Comparison of ENCODE assay signal across 13 mouse cellular contexts in genomic region chr14:117813473-117813872, GRCm38 (mm10).
A peak's percentile ranks its signal among the peaks of the same experiment; 100 is the strongest.
DNase-seq lines count a peak whose midpoint lies in the region; ATAC-seq and TF ChIP-seq lines count a peak whose summit lies in the region.
"Had no signal": no experiment of that assay in that cellular context is flagged by ENCODE, and none has a peak within 500 bp of the region (broad histone marks: within the 10 kb centered on the region; RNA-seq: fewer than 3 reads in every experiment).

No protein-coding gene starts in this region.

- H3K36me3 ChIP-seq in forebrain, embryonic 15.5 days = no peaks in the 10 kb centered on the region
- H3K36me3 ChIP-seq in forebrain, embryonic 12.5 days (replicated peaks) = no peaks in the 10 kb centered on the region
- H3K36me3 ChIP-seq in CH12.LX (replicated peaks in 1 of 2; ENCODE audit: control insufficient read depth in 1 of 2, insufficient read depth in 1 of 2, low read length in 1 of 2) = no peaks in the 10 kb centered on the region
- H3K36me3 ChIP-seq in limb, embryonic 15.5 days = no peaks in the 10 kb centered on the region
- H3K36me3 ChIP-seq: hindbrain, embryonic 10.5 days; midbrain, embryonic 13.5 days; neural tube, embryonic 15.5 days had no signal

- H3K4me1 ChIP-seq in forebrain, embryonic 15.5 days = peaks cover 28% of the 10 kb centered on the region
- peaks cover 19% of the 10 kb centered on the region for H3K4me1 ChIP-seq in forebrain, embryonic 12.5 days
- H3K4me1 ChIP-seq in CH12.LX (ENCODE audit: control insufficient read depth in 1 of 2, insufficient read depth in 2 of 2) = peaks cover 14 to 39% of the 10 kb centered on the region in 2 experiments
- H3K4me1 ChIP-seq in limb, embryonic 15.5 days = peaks cover 3% of the 10 kb centered on the region; the same call in 1 of the 2 replicates
- H3K4me1 ChIP-seq in cerebellum, adult 2 months (ENCODE audit: control insufficient read depth, insufficient read depth, low read length) = no peaks in the 10 kb centered on the region
- H3K4me1 ChIP-seq: hindbrain, embryonic 10.5 days had no signal

- TF ChIP-seq POLR2A in CH12.LX (IDR thresholded peaks at IDR 0.05; ENCODE audit: low read depth, low read length) = no peak
- no peak for TF ChIP-seq POLR2A in cerebellum, adult 2 months (IDR thresholded peaks at IDR 0.05; ENCODE audit: borderline replicate concordance, insufficient read depth, low read length)

- peak; percentile 13 for TF ChIP-seq RAD21 in CH12.LX (IDR thresholded peaks at IDR 0.05; ENCODE audit: low read depth, low read length)

- dilution Hi-C loops in CH12.LX (cut with MboI; ENCODE audit: extremely low pct_ligation_motif_present, extremely low pct_unique_long_range_greater_than_20kb, low sequenced_read_pairs) = no loop called here

- peak; percentile 94 for TF ChIP-seq EP300 in CH12.LX (IDR thresholded peaks at IDR 0.05; ENCODE audit: low read length)

- H3K79me2 ChIP-seq in CH12.LX (replicated peaks; ENCODE audit: control insufficient read depth, extremely low read depth, insufficient read depth, poor library complexity, severe bottlenecking) = no peaks in the 10 kb centered on the region

- no peak for TF ChIP-seq CTCF in CH12.LX (conservative IDR thresholded peaks at IDR 0.05 in 1 of 2, IDR thresholded peaks at IDR 0.05 in 1 of 2; ENCODE audit: low read depth in 2 of 2, low read length in 2 of 2)
- no peak for TF ChIP-seq CTCF in cerebellum, adult 2 months (IDR thresholded peaks at IDR 0.05; ENCODE audit: borderline replicate concordance, insufficient read depth, low read depth, low read length)

- H3K4me3 ChIP-seq in forebrain, embryonic 15.5 days = no peak overlapping the region
- H3K4me3 ChIP-seq in forebrain, embryonic 12.5 days (replicated peaks) = no peak overlapping the region
- no peak overlapping the region for H3K4me3 ChIP-seq in CH12.LX (replicated peaks in 1 of 3; ENCODE audit: low read depth in 2 of 3, low read length in 2 of 3, poor library complexity in 1 of 3)
- H3K4me3 ChIP-seq in limb, embryonic 15.5 days = no peak overlapping the region
- H3K4me3 ChIP-seq in cerebellum, adult 2 months (replicated peaks; ENCODE audit: insufficient read depth, low read depth, low read length) = no peak overlapping the region
- H3K4me3 ChIP-seq: hindbrain, embryonic 10.5 days; midbrain, embryonic 13.5 days; neural tube, embryonic 15.5 days had no signal

- no peak overlapping the region for H3K27ac ChIP-seq in forebrain, embryonic 15.5 days (replicated peaks)
- H3K27ac ChIP-seq in forebrain, embryonic 12.5 days = no peak overlapping the region
- H3K27ac ChIP-seq in CH12.LX (ENCODE audit: insufficient read depth, low read depth) = no peak overlapping the region
- peak overlapping the region; percentile 27; the same call in 1 of the 2 replicates for H3K27ac ChIP-seq in limb, embryonic 15.5 days
- H3K27ac ChIP-seq in cerebellum, adult 2 months (ENCODE audit: insufficient read depth, low read length) = no peak overlapping the region
- H3K27ac ChIP-seq: hindbrain, embryonic 10.5 days; midbrain, embryonic 13.5 days; neural tube, embryonic 15.5 days had no signal

- ATAC-seq in forebrain, embryonic 15.5 days (replicated peaks) = peak; percentile 76
- ATAC-seq in forebrain, embryonic 12.5 days (ENCODE audit: low FRiP score) = no peak
- ATAC-seq in limb, embryonic 15.5 days (ENCODE audit: insufficient number of reproducible peaks, low FRiP score, low TSS enrichment, low read depth) = peak; percentile 69
- no peak for ATAC-seq in CD4-positive, CD25-positive, alpha-beta regulatory T cell, adult 4 months
- ATAC-seq: midbrain, embryonic 13.5 days had no signal

- DNase-seq in CH12.LX (ENCODE audit: extremely low read depth) = peak; percentile 69
- peak; percentile 39 to 75 for DNase-seq in layer of hippocampus, adult 18-20 months (ENCODE audit: low spot score in 2 of 2)
- DNase-seq in cerebellum, adult 2 months = no peak
- no peak for DNase-seq in gastrocnemius, adult 18-20 months (ENCODE audit: low spot score)
- DNase-seq: kidney, adult 8-10 months had no signal

- H3K4me2 ChIP-seq in forebrain, embryonic 15.5 days (replicated peaks) = no peak overlapping the region
- no peak overlapping the region for H3K4me2 ChIP-seq in forebrain, embryonic 12.5 days
- H3K4me2 ChIP-seq in CH12.LX (ENCODE audit: insufficient read depth, low read depth, poor library complexity, severe bottlenecking) = peak overlapping the region; percentile 93
- H3K4me2 ChIP-seq in limb, embryonic 15.5 days = no peak overlapping the region
- H3K4me2 ChIP-seq: liver, embryonic 11.5 days; midbrain, embryonic 13.5 days; neural tube, embryonic 15.5 days had no signal

- H3K27me3 ChIP-seq in forebrain, embryonic 15.5 days = no peaks in the 10 kb centered on the region
- H3K27me3 ChIP-seq in forebrain, embryonic 12.5 days = 0 out of 2 replicates have a peak, but pooled peaks cover 4% of the 10 kb centered on the region
- no peaks in the 10 kb centered on the region for H3K27me3 ChIP-seq in CH12.LX (replicated peaks)
- no peaks in the 10 kb centered on the region for H3K27me3 ChIP-seq in limb, embryonic 15.5 days
- H3K27me3 ChIP-seq in cerebellum, adult 2 months (ENCODE audit: control insufficient read depth, insufficient read depth, low read length) = no peaks in the 10 kb centered on the region
- H3K27me3 ChIP-seq: midbrain, embryonic 13.5 days; neural tube, embryonic 15.5 days had no signal

- H3K9me3 ChIP-seq in forebrain, embryonic 15.5 days = no peaks in the 10 kb centered on the region
- no peaks in the 10 kb centered on the region for H3K9me3 ChIP-seq in forebrain, embryonic 12.5 days
- H3K9me3 ChIP-seq in CH12.LX (replicated peaks; ENCODE audit: low read length) = no peaks in the 10 kb centered on the region
- no peaks in the 10 kb centered on the region for H3K9me3 ChIP-seq in limb, embryonic 15.5 days
- H3K9me3 ChIP-seq: hindbrain, embryonic 10.5 days; midbrain, embryonic 13.5 days; neural tube, embryonic 15.5 days had no signal

- in situ Hi-C loops in CH12.LX (cut with MboI; ENCODE audit: low pct_ligation_motif_present, low pct_unique_long_range_greater_than_20kb, low sequenced_read_pairs) = no loop called here

- H3K9ac ChIP-seq in forebrain, embryonic 15.5 days (replicated peaks) = no peak overlapping the region
- no peak overlapping the region for H3K9ac ChIP-seq in forebrain, embryonic 12.5 days
- H3K9ac ChIP-seq in CH12.LX (ENCODE audit: insufficient read depth, low read depth) = no peak overlapping the region
- no peak overlapping the region for H3K9ac ChIP-seq in limb, embryonic 15.5 days
- H3K9ac ChIP-seq: midbrain, embryonic 13.5 days; neural tube, embryonic 15.5 days had no signal

- 31% methylated on average over 3 of the region's 3 CpGs for WGBS in forebrain, embryonic 15.5 days
- 71% methylated on average over 3 of the region's 3 CpGs for WGBS in forebrain, embryonic 12.5 days
- WGBS in limb, embryonic 15.5 days = 61% methylated on average over 3 of the region's 3 CpGs
- 54% methylated on average over 3 of the region's 3 CpGs for WGBS in cerebellum, adult 2 months

TF ChIP-seq in CH12.LX, 34 proteins besides CTCF, POLR2A, EP300 and RAD21:
- TF ChIP-seq ETS1 (conservative IDR thresholded peaks at IDR 0.05; ENCODE audit: low read depth, low read length) = peak; percentile 80
- peak; percentile 98 for TF ChIP-seq MEF2A (IDR thresholded peaks at IDR 0.05; ENCODE audit: borderline replicate concordance, low read depth, low read length)
- TF ChIP-seq UBTF (IDR thresholded peaks at IDR 0.05; ENCODE audit: low read depth, low read length) = no peak
- peak; percentile 62; the same call in 1 of the 2 replicates for TF ChIP-seq MAFK (IDR thresholded peaks at IDR 0.05; ENCODE audit: insufficient replicate concordance, low read length)
- no peak for TF ChIP-seq ZNF384 (IDR thresholded peaks at IDR 0.05; ENCODE audit: low read depth, low read length)
- TF ChIP-seq NRF1 (IDR thresholded peaks at IDR 0.05; ENCODE audit: low read depth, low read length) = no peak
- TF ChIP-seq TCF12 (IDR thresholded peaks at IDR 0.05; ENCODE audit: low read depth, low read length) = peak; percentile 81
- TF ChIP-seq SMC3 (IDR thresholded peaks at IDR 0.05; ENCODE audit: low read depth, low read length) = no peak; the same call in 1 of the 2 replicates
- no peak for TF ChIP-seq HCFC1 (IDR thresholded peaks at IDR 0.05; ENCODE audit: low read depth, low read length)
- no peak for TF ChIP-seq PAX5 (IDR thresholded peaks at IDR 0.05; ENCODE audit: low read length)
- peak; percentile 86 for TF ChIP-seq MAX (IDR thresholded peaks at IDR 0.05; ENCODE audit: low read length)
- peak; percentile 44; the same call in 1 of the 2 replicates for TF ChIP-seq MXI1 (IDR thresholded peaks at IDR 0.05; ENCODE audit: low read depth, low read length)
- no peak for TF ChIP-seq ZMIZ1 (IDR thresholded peaks at IDR 0.05; ENCODE audit: low read depth, low read length)
- TF ChIP-seq IRF4 (IDR thresholded peaks at IDR 0.05; ENCODE audit: low read depth, low read length) = peak; percentile 96
- peak; percentile 89 for TF ChIP-seq BHLHE40 (IDR thresholded peaks at IDR 0.05; ENCODE audit: low read depth, low read length)
- 0 out of 2 replicates have a peak, but pooled peaks have one; percentile 49 for TF ChIP-seq TBP (conservative IDR thresholded peaks at IDR 0.05; ENCODE audit: low read depth, low read length)
- no peak for TF ChIP-seq KAT2A (IDR thresholded peaks at IDR 0.05; ENCODE audit: insufficient replicate concordance, low read length)
- 0 out of 2 replicates have a peak, but pooled peaks have one; percentile 66 for TF ChIP-seq MAZ (IDR thresholded peaks at IDR 0.05; ENCODE audit: low read depth, low read length)
- TF ChIP-seq RCOR1 (conservative IDR thresholded peaks at IDR 0.05; ENCODE audit: low read depth, low read length) = peak; percentile 91
- TF ChIP-seq USF2 (conservative IDR thresholded peaks at IDR 0.05; ENCODE audit: low read depth, low read length) = no peak
- peak; percentile 57; the same call in 1 of the 2 replicates for TF ChIP-seq SIN3A (IDR thresholded peaks at IDR 0.05; ENCODE audit: low read length)
- peak; percentile 70 for TF ChIP-seq CHD2 (IDR thresholded peaks at IDR 0.05; ENCODE audit: low read length)
- no peak; the same call in 1 of the 2 replicates for TF ChIP-seq E2F4 (IDR thresholded peaks at IDR 0.05; ENCODE audit: insufficient replicate concordance, low read depth, low read length)
- no peak for TF ChIP-seq ZC3H11A (IDR thresholded peaks at IDR 0.05; ENCODE audit: low read depth, low read length)
- no peak for TF ChIP-seq NELFE (IDR thresholded peaks at IDR 0.05; ENCODE audit: low read depth, low read length)
- TF ChIP-seq MYC (IDR thresholded peaks at IDR 0.05; ENCODE audit: low read depth, low read length) = peak; percentile 87
- peak; percentile 86 for TF ChIP-seq JUND (conservative IDR thresholded peaks at IDR 0.05; ENCODE audit: low read depth, low read length)
- TF ChIP-seq POLR2AphosphoS2 (IDR thresholded peaks at IDR 0.05; ENCODE audit: low read depth, low read length) = no peak
- peak; percentile 69 for TF ChIP-seq JUN (IDR thresholded peaks at IDR 0.05; ENCODE audit: insufficient read depth, low read depth, low read length)
TF ChIP-seq in CH12.LX: peak in this region for 16.

Comparison
In these comparisons a context has a peak if more than half of its experiments do, and no peak if none do; other contexts are left out.
1. ATAC-seq: peak in forebrain, embryonic 15.5 days (single experiment) and limb, embryonic 15.5 days (single experiment); none in forebrain, embryonic 12.5 days (single experiment) and CD4-positive, CD25-positive, alpha-beta regulatory T cell, adult 4 months (single experiment).
2. DNase-seq: peak in CH12.LX (single experiment) and layer of hippocampus, adult 18-20 months (2 of 2); none in cerebellum, adult 2 months (0 of 2) and gastrocnemius, adult 18-20 months (single experiment).